Mouse (Mus musculus) kidney, adult 2 months (tissue): ENCODE data around the gene Cisd2.

Source experiments
- CTCF ChIP-seq: fragments of 200-500 bp; conservative IDR thresholded peaks from 2 replicates; pipeline ENCODE4 v1.5.1; 2011; ENCODE audit warnings: low read depth, mild to moderate bottlenecking, control low read depth, low read length, moderate library complexity, mixed read lengths; ENCODE audit not compliant: insufficient read depth, insufficient read length
- POLR2A ChIP-seq: fragments of 200-500 bp; IDR thresholded peaks from one replicate; pipeline ENCODE4 v1.6.1; 2011; ENCODE audit warnings: low read depth, low read length, control low read depth

GRCm38 (mm10) chr3:135395085-135395484, 28.6 kb downstream of the Cisd2 start:
- TF ChIP-seq POLR2A (no peak), CTCF (no peak)
